Mouse (Mus musculus): Measurements from ENCODE around the gene Fam214b. TPM values are rescaled to one million over a fixed set of nuclear protein-coding genes. Genes with fewer than 3 reads are reported as not detected.

The Fam214b gene
- 1.9 TPM for polyA plus RNA-seq (2014; fragmentation: Illumina TruSeq; extraction: RNeasy Lipid Tissue Mini Kit (QIAGEN cat#74804); ENCODE audit: low read depth, low replicate concordance)

DNA sequence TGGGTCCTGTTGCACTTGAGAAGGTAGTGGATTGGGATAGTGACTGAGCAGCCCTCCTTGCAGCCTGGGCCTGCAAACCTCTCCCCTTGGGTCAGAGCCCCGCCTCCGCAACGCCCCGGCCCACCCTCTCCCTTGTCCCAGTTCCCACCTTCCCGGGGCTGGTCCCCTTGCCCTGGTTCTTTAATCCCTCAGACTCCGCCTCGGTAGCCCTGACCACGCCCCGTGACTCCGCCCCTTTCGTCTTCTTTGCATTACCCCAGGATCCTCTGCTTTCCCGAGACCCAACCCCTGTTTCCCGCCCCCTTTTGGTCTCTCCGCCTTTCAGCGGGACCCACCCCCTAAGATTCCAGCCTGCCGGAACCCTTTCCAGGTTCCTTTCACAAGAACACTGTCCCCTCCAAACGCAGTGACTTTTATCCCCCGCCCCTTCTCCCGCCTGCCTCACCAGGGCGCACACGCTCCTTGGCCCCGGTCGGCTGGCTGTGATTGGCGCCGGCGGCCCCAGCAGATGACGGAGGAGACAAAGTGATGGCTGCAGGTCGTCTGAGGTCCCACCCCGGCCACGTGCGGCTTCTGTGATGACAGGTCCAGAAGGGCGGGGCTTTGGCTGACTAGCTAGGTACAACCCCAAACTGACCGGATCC is at the start of gene Fam214b:
Gene Fam214b (minus strand): TSS at position 562 of the 644 bp plus-strand sequence.

DNA sequence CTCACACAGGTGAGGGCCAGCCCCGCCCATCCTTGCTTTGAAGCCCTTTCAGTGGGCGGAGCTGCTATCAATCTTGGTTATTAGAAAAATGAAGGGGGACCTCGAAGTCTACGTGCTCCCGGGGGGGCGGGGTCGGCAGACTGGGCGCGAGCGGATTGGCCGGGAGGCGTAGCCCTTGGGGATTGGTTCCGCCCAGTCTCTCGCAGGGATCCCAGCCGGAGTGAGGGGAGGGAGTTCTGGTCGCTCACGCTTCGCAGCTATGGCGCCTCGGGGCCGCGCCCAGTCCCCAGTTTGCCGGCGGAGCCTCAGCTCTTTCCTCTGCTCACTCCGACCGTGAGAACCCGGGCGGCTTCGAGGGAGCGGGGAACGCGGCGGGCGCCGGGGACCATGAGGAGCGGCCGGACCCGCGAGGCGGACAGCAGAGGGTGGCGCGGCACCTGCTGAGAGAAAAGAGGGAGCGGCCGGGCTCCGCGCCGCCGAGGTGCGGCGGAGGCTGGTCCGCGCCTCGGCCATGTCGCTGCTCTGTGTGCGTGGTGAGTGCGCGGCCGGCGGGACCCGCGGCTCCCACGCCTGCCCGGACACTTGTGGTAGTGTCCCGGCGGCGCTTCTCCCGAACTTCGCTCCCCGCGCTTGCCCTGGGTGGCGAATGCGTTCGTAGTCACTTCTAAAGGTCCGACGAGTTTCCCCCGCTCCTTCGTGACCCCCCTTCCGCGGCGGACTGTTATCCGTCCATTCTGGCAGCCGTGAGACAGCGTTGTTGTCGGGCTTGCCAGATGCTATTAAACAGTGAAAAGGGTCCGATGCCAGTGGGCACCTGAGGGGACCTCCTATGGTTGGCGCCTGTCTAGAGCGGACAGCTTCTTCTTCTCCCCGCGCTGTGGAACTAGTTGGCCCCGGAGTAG is 13.0 kb upstream of the Fam214b start, which contains the start of gene Unc13b:
Gene Unc13b (plus strand): TSS at position 201 of the 902 bp plus-strand sequence.

DNA sequence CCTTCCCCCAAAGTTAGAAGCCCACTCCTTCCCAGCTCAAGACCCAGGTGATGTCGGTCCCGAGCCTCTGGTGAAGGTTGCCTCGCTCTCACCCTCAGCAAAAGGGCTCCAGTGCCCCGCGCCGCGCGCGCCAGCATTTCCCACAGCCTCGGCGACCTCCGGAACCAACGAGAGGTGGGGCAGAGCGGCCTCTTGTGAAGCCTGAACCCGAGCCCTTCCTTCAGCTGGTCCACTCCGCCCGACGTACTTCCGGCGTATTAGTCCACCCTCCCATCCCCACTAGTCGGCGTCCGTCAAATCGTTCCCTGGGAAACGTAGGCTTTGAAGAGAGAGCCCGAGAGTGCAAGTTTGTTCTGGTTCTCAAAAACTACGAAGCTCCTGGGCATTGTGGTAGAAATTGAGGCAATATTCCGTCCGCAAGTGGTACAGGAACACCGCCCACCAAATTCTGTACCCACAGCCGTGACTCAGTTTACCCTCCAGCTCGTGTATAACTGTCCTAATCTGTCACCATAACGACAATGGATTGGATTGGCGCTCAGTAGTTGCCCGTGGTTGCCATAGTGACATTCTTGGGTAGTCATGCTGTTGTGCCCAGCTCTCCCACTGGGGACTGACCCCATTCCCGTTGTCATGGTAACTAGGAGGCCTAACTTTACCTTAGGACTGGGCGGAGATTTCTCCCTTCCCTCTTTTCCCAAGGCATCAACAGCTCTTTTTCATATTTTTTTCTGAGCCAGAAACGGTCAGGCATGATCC is 14.6 kb downstream of the Fam214b start, which contains the start of gene Stoml2:
Gene Stoml2 (minus strand): TSS at position 474 of the 759 bp plus-strand sequence.

DNA sequence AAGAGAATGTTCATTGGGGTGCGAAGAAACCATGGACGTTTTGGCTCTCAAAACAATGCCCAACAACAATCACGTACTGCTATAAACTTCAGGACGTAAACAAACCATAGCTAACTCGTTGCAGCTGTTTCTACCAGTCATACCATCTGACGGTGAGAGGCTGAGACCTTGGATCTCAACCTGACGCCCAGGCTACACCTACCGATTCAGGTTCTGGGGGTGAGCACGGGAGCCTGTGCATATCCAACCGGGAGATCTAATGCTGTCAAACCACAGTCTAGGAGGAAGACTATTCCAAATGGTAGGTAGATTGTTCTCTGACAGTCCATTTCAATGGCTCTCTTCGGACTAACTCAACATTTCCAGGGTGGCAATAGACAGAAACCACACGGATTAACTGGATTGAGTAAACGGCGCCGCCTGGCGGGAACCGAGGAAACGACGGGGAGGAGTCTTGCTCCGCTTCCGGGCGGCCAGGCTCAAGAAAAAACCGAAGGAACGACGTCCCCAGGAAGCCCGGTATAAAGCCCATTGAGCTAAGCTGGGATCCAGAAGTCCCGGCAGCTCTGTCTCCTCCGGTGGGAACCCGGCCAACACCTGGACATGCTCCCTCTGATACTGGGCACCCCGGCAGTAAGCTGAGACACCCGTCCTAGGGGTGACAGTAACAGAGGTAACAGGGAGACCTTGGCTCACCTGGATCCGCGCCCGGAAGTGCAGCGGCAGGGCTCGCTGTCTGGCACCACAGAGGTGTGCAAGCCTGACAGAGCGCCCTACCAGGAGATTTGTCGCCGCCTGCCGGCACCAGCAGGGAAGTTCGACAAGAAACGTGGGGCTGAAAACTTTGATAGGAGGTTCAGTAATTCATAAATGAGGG is 20.7 kb downstream of the Fam214b start, which contains the start of gene Pigo:
Gene Pigo (minus strand): TSS at position 736 of the 877 bp plus-strand sequence.

DNA sequence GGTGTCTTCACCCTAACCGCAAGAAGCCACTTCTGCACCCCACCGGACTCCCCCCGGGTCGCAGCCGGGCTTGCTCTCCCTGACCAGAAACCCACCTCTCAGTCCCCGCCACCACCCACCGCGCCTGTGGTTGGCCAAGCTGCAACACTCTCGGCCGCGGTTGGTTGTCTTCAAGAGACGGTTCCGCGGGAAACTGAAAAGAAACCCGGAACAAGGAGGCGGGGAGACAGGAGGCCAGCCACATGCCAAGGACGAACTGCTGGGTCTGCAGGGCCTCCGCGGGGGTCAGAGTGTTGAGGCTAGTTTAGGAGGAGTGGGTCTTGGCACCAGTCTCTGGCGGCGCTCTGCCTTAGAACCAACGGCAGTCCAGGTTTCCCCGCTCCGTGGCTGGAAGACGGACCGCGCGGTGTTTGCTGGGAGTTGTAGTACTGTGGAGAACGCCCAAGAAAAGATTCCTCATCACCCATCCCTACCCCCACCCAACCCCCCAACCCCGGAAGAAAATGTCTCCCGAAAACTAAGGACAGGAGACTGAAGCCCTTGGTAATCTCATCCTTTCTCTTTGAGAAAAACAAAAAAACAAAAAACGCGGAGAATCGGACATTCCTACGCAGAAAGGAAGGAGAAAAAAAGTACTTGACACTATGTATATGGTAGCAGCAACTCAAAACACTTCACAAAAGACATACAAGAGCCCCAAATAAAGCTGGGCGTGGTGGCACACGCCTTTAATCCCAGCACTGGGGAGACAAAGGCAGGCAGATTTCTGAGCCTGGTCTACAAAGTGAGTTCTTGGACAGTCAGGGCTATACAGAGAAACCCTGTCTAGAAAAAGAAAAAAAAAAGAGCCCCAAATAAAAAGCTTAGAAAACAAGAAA is 35.6 kb downstream of the Fam214b start, which contains the start of gene Fancg:
Gene Fancg (minus strand): TSS at position 346 of the 878 bp plus-strand sequence.

DNA sequence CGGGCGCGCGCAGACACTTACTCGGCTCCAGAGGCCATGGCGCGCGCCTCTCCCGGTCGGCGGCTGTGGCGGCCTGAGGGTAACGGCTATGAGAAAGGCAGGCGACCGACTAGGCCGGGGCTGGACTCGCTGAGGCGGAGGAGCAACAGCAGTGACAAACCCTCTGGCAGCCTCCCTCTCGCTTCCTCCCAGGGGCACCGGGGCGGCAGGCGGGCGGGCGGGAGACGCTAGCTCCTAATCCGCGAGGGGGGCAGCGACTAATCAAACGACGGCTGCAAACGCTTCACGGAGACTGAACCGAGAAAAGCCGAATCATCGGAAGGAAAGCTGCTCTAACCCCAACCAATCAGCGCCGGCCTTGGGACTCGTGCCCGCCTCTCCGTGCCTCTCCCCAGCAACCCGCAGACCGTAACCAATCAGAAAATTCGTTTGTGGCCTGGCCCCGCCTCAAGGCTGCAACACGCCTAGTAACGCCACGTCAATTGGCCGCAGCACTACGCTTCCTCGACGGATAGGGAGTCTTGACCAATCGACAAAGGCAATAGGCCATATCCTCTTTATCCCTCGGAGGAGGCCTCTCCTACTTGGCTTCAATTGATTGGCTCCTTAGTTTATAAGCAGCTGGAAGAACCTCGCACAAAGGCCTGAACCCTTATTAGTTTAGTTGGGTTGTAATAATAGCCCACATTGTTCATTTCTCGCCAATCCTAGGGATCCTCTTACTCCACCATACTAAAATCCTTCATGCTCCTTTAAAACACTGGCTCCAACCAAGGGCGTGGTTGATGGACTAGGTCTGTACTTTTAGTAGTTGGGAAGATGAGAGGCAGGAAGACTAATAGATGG is 45.7 kb downstream of the Fam214b start, which contains the start of gene Vcp:
Gene Vcp (minus strand): TSS at position 367 of the 846 bp plus-strand sequence.

Other genes with a start within 250 kb of the Fam214b start
- gene Fam205a1, start 192.3 kb downstream of the Fam214b start, polyA plus RNA-seq (2014; fragmentation: Illumina TruSeq; extraction: RNeasy Lipid Tissue Mini Kit (QIAGEN cat#74804); ENCODE audit: low read depth, low replicate concordance), result not detected
- not detected for gene Gm12394, start 189.4 kb downstream of the Fam214b start, polyA plus RNA-seq (2014; fragmentation: Illumina TruSeq; extraction: RNeasy Lipid Tissue Mini Kit (QIAGEN cat#74804); ENCODE audit: low read depth, low replicate concordance)
- gene Fam205c, start 172.0 kb downstream of the Fam214b start, polyA plus RNA-seq (2014; fragmentation: Illumina TruSeq; extraction: RNeasy Lipid Tissue Mini Kit (QIAGEN cat#74804); ENCODE audit: low read depth, low replicate concordance), result not detected
- gene Phf24, start 129.6 kb downstream of the Fam214b start, polyA plus RNA-seq (2014; fragmentation: Illumina TruSeq; extraction: RNeasy Lipid Tissue Mini Kit (QIAGEN cat#74804); ENCODE audit: low read depth, low replicate concordance), result 0.28 TPM
- gene Dnajb5, start 96.4 kb downstream of the Fam214b start, polyA plus RNA-seq (2014; fragmentation: Illumina TruSeq; extraction: RNeasy Lipid Tissue Mini Kit (QIAGEN cat#74804); ENCODE audit: low read depth, low replicate concordance), result 0.49 TPM
- not detected for gene 1700022I11Rik, start 76.6 kb downstream of the Fam214b start, polyA plus RNA-seq (2014; fragmentation: Illumina TruSeq; extraction: RNeasy Lipid Tissue Mini Kit (QIAGEN cat#74804); ENCODE audit: low read depth, low replicate concordance)
- 167 TPM for gene Vcp, start 45.7 kb downstream of the Fam214b start, polyA plus RNA-seq (2014; fragmentation: Illumina TruSeq; extraction: RNeasy Lipid Tissue Mini Kit (QIAGEN cat#74804); ENCODE audit: low read depth, low replicate concordance)
- 2.9 TPM for gene Fancg, start 35.7 kb downstream of the Fam214b start, polyA plus RNA-seq (2014; fragmentation: Illumina TruSeq; extraction: RNeasy Lipid Tissue Mini Kit (QIAGEN cat#74804); ENCODE audit: low read depth, low replicate concordance)
- gene Pigo, start 20.4 kb downstream of the Fam214b start, polyA plus RNA-seq (2014; fragmentation: Illumina TruSeq; extraction: RNeasy Lipid Tissue Mini Kit (QIAGEN cat#74804); ENCODE audit: low read depth, low replicate concordance), result 2.6 TPM
- gene Stoml2, start 14.5 kb downstream of the Fam214b start, polyA plus RNA-seq (2014; fragmentation: Illumina TruSeq; extraction: RNeasy Lipid Tissue Mini Kit (QIAGEN cat#74804); ENCODE audit: low read depth, low replicate concordance), result 28.3 TPM
- 5.1 TPM for gene Unc13b, start 12.7 kb upstream of the Fam214b start, polyA plus RNA-seq (2014; fragmentation: Illumina TruSeq; extraction: RNeasy Lipid Tissue Mini Kit (QIAGEN cat#74804); ENCODE audit: low read depth, low replicate concordance)
- 0.73 TPM for gene Atp8b5, start 220.9 kb upstream of the Fam214b start, polyA plus RNA-seq (2014; fragmentation: Illumina TruSeq; extraction: RNeasy Lipid Tissue Mini Kit (QIAGEN cat#74804); ENCODE audit: low read depth, low replicate concordance)

All from kidney, adult 10 weeks (tissue).